11 mouse cellular contexts compared by ENCODE assay signal in genomic region chr12:8387281-8387680, GRCm38 (mm10).
DNase-seq lines count a peak whose midpoint lies in the region; ATAC-seq and TF ChIP-seq lines count a peak whose summit lies in the region.
"Had no signal": no experiment of that assay in that cellular context is flagged by ENCODE, and none has a peak within 500 bp of the region (broad histone marks: within the 10 kb centered on the region; RNA-seq: fewer than 3 reads in every experiment).

No protein-coding gene starts in this region.

- dilution Hi-C loops in CH12.LX (cut with MboI; ENCODE audit: extremely low pct_ligation_motif_present, extremely low pct_unique_long_range_greater_than_20kb, low sequenced_read_pairs), result no loop called here

- no peak for DNase-seq in gastrocnemius, adult 2 months
- no peak for DNase-seq in gastrocnemius, postnatal 36 days
- DNase-seq in CH12.LX (ENCODE audit: extremely low read depth), result no peak
- DNase-seq in ovary, postnatal 36 days (ENCODE audit: low spot score), result no peak
- DNase-seq: cerebellum, postnatal 10 days; thymus, postnatal 25 days had no signal

- H3K4me1 ChIP-seq in intestine, embryonic 15.5 days (replicated peaks), result peaks cover 13% of the 10 kb centered on the region; the same call in 1 of the 2 replicates
- H3K4me1 ChIP-seq in intestine, postnatal 0 days (replicated peaks; ENCODE audit: control insufficient read depth, insufficient read depth, low read length), result 0 out of 2 replicates have a peak, but pooled peaks cover 3% of the 10 kb centered on the region
- peaks cover 39 to 64% of the 10 kb centered on the region in 2 experiments for H3K4me1 ChIP-seq in CH12.LX (ENCODE audit: control insufficient read depth in 1 of 2, insufficient read depth in 2 of 2)
- 0 out of 2 replicates have a peak, but pooled peaks cover 7% of the 10 kb centered on the region for H3K4me1 ChIP-seq in limb, embryonic 12.5 days (replicated peaks)

- H3K9me3 ChIP-seq in intestine, embryonic 15.5 days, result no peaks in the 10 kb centered on the region
- H3K9me3 ChIP-seq in intestine, postnatal 0 days (ENCODE audit: control insufficient read depth), result no peaks in the 10 kb centered on the region
- no peaks in the 10 kb centered on the region for H3K9me3 ChIP-seq in CH12.LX (replicated peaks; ENCODE audit: low read length)
- no peaks in the 10 kb centered on the region for H3K9me3 ChIP-seq in limb, embryonic 12.5 days
- H3K9me3 ChIP-seq: G1E had no signal

- no peak for TF ChIP-seq CTCF in gastrocnemius, adult 2 months (IDR thresholded peaks at IDR 0.05)
- no peak for TF ChIP-seq CTCF in intestine, postnatal 0 days (IDR thresholded peaks at IDR 0.05; ENCODE audit: low read depth)
- no peak for TF ChIP-seq CTCF in CH12.LX (conservative IDR thresholded peaks at IDR 0.05 in 1 of 2, IDR thresholded peaks at IDR 0.05 in 1 of 2; ENCODE audit: low read depth in 2 of 2, low read length in 2 of 2)

- no peaks in the 10 kb centered on the region for H3K79me2 ChIP-seq in CH12.LX (replicated peaks; ENCODE audit: control insufficient read depth, extremely low read depth, insufficient read depth, poor library complexity, severe bottlenecking)

- TF ChIP-seq EP300 in CH12.LX (IDR thresholded peaks at IDR 0.05; ENCODE audit: low read length), result peak; percentile 39; the same call in 1 of the 2 replicates

- intact Hi-C loops in gastrocnemius, adult 2 months (cut with DNase I), result no loop called here
- intact Hi-C loops in gastrocnemius, postnatal 36 days (cut with DNase I), result loop anchor here (5.0 kb wide), 3 partner anchors 50 to 110 kb away; no protein-coding TSS in a partner anchor

- in situ Hi-C loops in CH12.LX (cut with MboI; ENCODE audit: low pct_ligation_motif_present, low pct_unique_long_range_greater_than_20kb, low sequenced_read_pairs), result loop anchor here (5.0 kb wide), 1 partner anchor 35 kb away; no protein-coding TSS in a partner anchor

- no peaks in the 10 kb centered on the region for H3K27me3 ChIP-seq in intestine, embryonic 15.5 days (replicated peaks)
- no peaks in the 10 kb centered on the region for H3K27me3 ChIP-seq in intestine, postnatal 0 days (replicated peaks; ENCODE audit: control insufficient read depth, insufficient read depth, low read length)
- no peaks in the 10 kb centered on the region for H3K27me3 ChIP-seq in CH12.LX (replicated peaks)
- H3K27me3 ChIP-seq in limb, embryonic 12.5 days, result no peaks in the 10 kb centered on the region

- H3K4me3 ChIP-seq in gastrocnemius, adult 2 months, result no peak overlapping the region
- no peak overlapping the region for H3K4me3 ChIP-seq in intestine, embryonic 15.5 days (replicated peaks)
- no peak overlapping the region for H3K4me3 ChIP-seq in intestine, postnatal 0 days (ENCODE audit: low read depth, low read length)
- H3K4me3 ChIP-seq in CH12.LX (replicated peaks in 1 of 3; ENCODE audit: low read depth in 2 of 3, low read length in 2 of 3, poor library complexity in 1 of 3), result no peak overlapping the region
- H3K4me3 ChIP-seq in limb, embryonic 12.5 days (replicated peaks), result no peak overlapping the region

- H3K4me2 ChIP-seq in intestine, embryonic 15.5 days (replicated peaks), result no peak overlapping the region
- no peak overlapping the region for H3K4me2 ChIP-seq in intestine, postnatal 0 days (replicated peaks; ENCODE audit: low read depth)
- no peak overlapping the region; the same call in 1 of the 2 replicates for H3K4me2 ChIP-seq in CH12.LX (ENCODE audit: insufficient read depth, low read depth, poor library complexity, severe bottlenecking)
- H3K4me2 ChIP-seq in limb, embryonic 12.5 days, result no peak overlapping the region

- peak overlapping the region; percentile 70 for H3K27ac ChIP-seq in gastrocnemius, adult 2 months
- 0 out of 2 replicates have a peak overlapping the region, but pooled peaks have one; percentile 0 for H3K27ac ChIP-seq in intestine, embryonic 15.5 days
- no peak overlapping the region for H3K27ac ChIP-seq in intestine, postnatal 0 days (ENCODE audit: low read depth, low read length)
- H3K27ac ChIP-seq in CH12.LX (ENCODE audit: insufficient read depth, low read depth), result peak overlapping the region; percentile 75
- H3K27ac ChIP-seq in limb, embryonic 12.5 days, result peak overlapping the region; percentile 66; the same call in 1 of the 2 replicates

- no peak for TF ChIP-seq RAD21 in CH12.LX (IDR thresholded peaks at IDR 0.05; ENCODE audit: low read depth, low read length)

- no peak for TF ChIP-seq POLR2A in CH12.LX (IDR thresholded peaks at IDR 0.05; ENCODE audit: low read depth, low read length)

- no peak overlapping the region for H3K9ac ChIP-seq in intestine, embryonic 15.5 days
- no peak overlapping the region for H3K9ac ChIP-seq in intestine, postnatal 0 days (ENCODE audit: low read depth, low read length)
- H3K9ac ChIP-seq in CH12.LX (ENCODE audit: insufficient read depth, low read depth), result no peak overlapping the region
- no peak overlapping the region for H3K9ac ChIP-seq in limb, embryonic 12.5 days (replicated peaks)

- WGBS in intestine, embryonic 15.5 days, result 89% methylated on average over 1 of the region's 1 CpGs
- WGBS in intestine, postnatal 0 days, result 89% methylated on average over 1 of the region's 1 CpGs
- WGBS in limb, embryonic 12.5 days, result 83% methylated on average over 1 of the region's 1 CpGs

- ATAC-seq in intestine, embryonic 15.5 days, result no peak
- ATAC-seq in intestine, postnatal 0 days, result no peak
- no peak for ATAC-seq in limb, embryonic 12.5 days (ENCODE audit: insufficient number of reproducible peaks, insufficient read depth, low FRiP score, low TSS enrichment, low read depth)
- no peak for ATAC-seq in megakaryocyte progenitor cell, adult 5-6 weeks (replicated peaks; ENCODE audit: poor library complexity)

- no peaks in the 10 kb centered on the region for H3K36me3 ChIP-seq in intestine, embryonic 15.5 days
- no peaks in the 10 kb centered on the region for H3K36me3 ChIP-seq in intestine, postnatal 0 days (ENCODE audit: control insufficient read depth, insufficient read depth)
- no peaks in the 10 kb centered on the region for H3K36me3 ChIP-seq in CH12.LX (replicated peaks in 1 of 2; ENCODE audit: control insufficient read depth in 1 of 2, insufficient read depth in 1 of 2, low read length in 1 of 2)
- no peaks in the 10 kb centered on the region for H3K36me3 ChIP-seq in limb, embryonic 12.5 days
- H3K36me3 ChIP-seq: G1E had no signal

TF ChIP-seq in CH12.LX, 34 proteins besides CTCF, POLR2A, EP300 and RAD21:
- TF ChIP-seq E2F4 (IDR thresholded peaks at IDR 0.05; ENCODE audit: insufficient replicate concordance, low read depth, low read length) (no peak), HCFC1 (IDR thresholded peaks at IDR 0.05; ENCODE audit: low read depth, low read length) (no peak), GABPA (IDR thresholded peaks at IDR 0.05; ENCODE audit: insufficient replicate concordance, low read depth, low read length) (no peak), POLR2AphosphoS2 (IDR thresholded peaks at IDR 0.05; ENCODE audit: low read depth, low read length) (no peak), MEF2A (IDR thresholded peaks at IDR 0.05; ENCODE audit: borderline replicate concordance, low read depth, low read length) (no peak), CHD1 (IDR thresholded peaks at IDR 0.05; ENCODE audit: low read depth, low read length) (no peak), UBTF (IDR thresholded peaks at IDR 0.05; ENCODE audit: low read depth, low read length) (no peak), CHD2 (IDR thresholded peaks at IDR 0.05; ENCODE audit: low read length) (no peak), ZMIZ1 (IDR thresholded peaks at IDR 0.05; ENCODE audit: low read depth, low read length) (no peak), JUN (IDR thresholded peaks at IDR 0.05; ENCODE audit: insufficient read depth, low read depth, low read length) (no peak), MAX (IDR thresholded peaks at IDR 0.05; ENCODE audit: low read length) (no peak), MAZ (IDR thresholded peaks at IDR 0.05; ENCODE audit: low read depth, low read length) (no peak), MAFK (IDR thresholded peaks at IDR 0.05; ENCODE audit: insufficient replicate concordance, low read length) (no peak), ZKSCAN1 (IDR thresholded peaks at IDR 0.05; ENCODE audit: borderline replicate concordance, low read depth, low read length) (no peak), BHLHE40 (IDR thresholded peaks at IDR 0.05; ENCODE audit: low read depth, low read length) (no peak)
